Mouse (Mus musculus) hindbrain, embryonic 11.5 days (tissue): ENCODE data around the gene Cpt1a. TPM values are rescaled to one million over a fixed set of nuclear protein-coding genes. Genes with fewer than 3 reads are reported as not detected.

Source experiments
- ATAC-seq: fragments of 200-750 bp; cut with Nextera tagmentation; 2 replicates; pipeline ENCODE4 v1.8.0; 2017; ENCODE audit warnings: mild to moderate bottlenecking, moderate TSS enrichment, moderate library complexity; ENCODE audit not compliant: low FRiP score
- DNase-seq: peaks from one replicate; pipeline ENCODE4 v3.0.0-alpha.2; 2015; ENCODE audit warnings: low spot score
- H3K27ac ChIP-seq: fragments of 300-500 bp; sonication (generic); 2 replicates; pipeline ENCODE4 v1.5.1; 2014; ENCODE audit warnings: mild to moderate bottlenecking, low read depth, low read length
- H3K27me3 ChIP-seq: fragments of 300-500 bp; sonication (generic); 2 replicates; pipeline ENCODE4 v1.6.1; 2014; ENCODE audit warnings: mild to moderate bottlenecking, low read length, moderate library complexity, mixed read lengths; ENCODE audit not compliant: control insufficient read depth, insufficient read depth
- H3K36me3 ChIP-seq: fragments of 300-500 bp; sonication (generic); 2 replicates; pipeline ENCODE4 v1.6.1; 2014; ENCODE audit warnings: mild to moderate bottlenecking, low read length, moderate library complexity, mixed read lengths; ENCODE audit not compliant: control insufficient read depth, insufficient read depth
- H3K4me1 ChIP-seq: fragments of 300-500 bp; sonication (generic); replicated peaks from 2 replicates; pipeline ENCODE4 v1.6.1; 2014; ENCODE audit warnings: low read length, mixed read lengths; ENCODE audit not compliant: control insufficient read depth, insufficient read depth
- H3K4me2 ChIP-seq: fragments of 300-500 bp; sonication (generic); replicated peaks from 2 replicates; pipeline ENCODE4 v1.6.1; 2014; ENCODE audit warnings: mild to moderate bottlenecking, low read depth, low read length
- H3K4me3 ChIP-seq: fragments of 300-500 bp; sonication (generic); 2 replicates; pipeline ENCODE4 v1.5.1; 2014; ENCODE audit warnings: low read depth, low read length
- H3K9ac ChIP-seq: fragments of 300-500 bp; sonication (generic); 2 replicates; pipeline ENCODE4 v1.6.1; 2014; ENCODE audit warnings: low read depth, low read length
- H3K9me3 ChIP-seq: fragments of 300-500 bp; sonication (generic); 2 replicates; pipeline ENCODE4 v1.6.1; 2016; ENCODE audit warnings: low read length; ENCODE audit not compliant: control insufficient read depth
- WGBS: fragments of 180-500 bp; shearing (Covaris S2); extraction: QIAGEN DNeasy Blood & Tissue Kit; methylation state at CpG from one replicate; pipeline ENCODE4 v1.1.7; 2014; 5-methylcytosine and 5-hydroxymethylcytosine counted together
- polyA plus RNA-seq: library from polyadenylated mRNA; unstranded; fragments of >200 nt; fragmentation: Nextera tagmentation; extraction: Ambion mirVana; gene quantifications from 2 replicates; pipeline ENCODE4 v1.2.1, GENCODE M21; 2014

Cpt1a gene
- polyA plus RNA-seq, result 6.6 and 8.8 TPM in 2 replicates

DNA sequence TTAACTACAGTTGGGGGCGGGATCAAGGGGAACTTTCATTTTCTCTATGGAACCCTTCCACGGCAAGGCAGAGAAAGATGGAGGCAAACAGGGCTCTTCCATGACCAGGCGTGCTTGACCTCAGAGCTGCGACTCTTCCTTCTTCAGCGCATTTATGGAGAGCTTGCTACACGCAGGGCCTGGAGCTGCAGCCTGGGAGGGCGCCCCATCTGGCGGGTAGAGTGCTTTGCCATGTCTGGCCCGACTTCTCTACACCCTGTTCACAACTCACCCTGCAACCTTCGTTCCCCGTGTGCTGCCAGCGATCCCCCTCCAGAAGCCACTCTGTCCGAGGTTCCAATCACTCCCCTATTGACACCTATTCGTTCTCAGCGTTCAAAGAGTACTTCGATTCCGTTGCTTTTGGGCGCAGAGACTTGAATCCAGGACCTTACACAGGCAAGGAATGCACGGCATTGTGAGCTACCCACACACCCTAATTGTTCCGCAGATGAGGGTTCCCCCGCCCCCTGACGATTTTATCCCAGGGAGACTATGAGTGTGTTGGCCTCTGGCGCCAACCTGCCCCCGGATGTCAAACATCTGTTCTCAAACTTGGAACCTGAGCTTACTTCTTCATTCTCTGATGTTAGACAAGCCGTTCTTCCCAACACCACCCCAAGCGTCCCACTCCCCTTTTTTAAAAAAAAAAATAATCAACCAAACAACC is at the start of gene Cpt1a:
Cpt1a (plus strand) TSS at position 74 of the 709 bp plus-strand sequence.
- Histone ChIP-seq H3K9ac (peak within 1 kb of the TSS; percentile 44; the same call in 1 of the 2 replicates), H3K4me2 (peak within 1 kb of the TSS; percentile 94), H3K9me3 (no peaks in the 10 kb centered on the region), H3K4me1 (peaks cover 8% of the 10 kb centered on the region; the same call in 1 of the 2 replicates), H3K4me3 (peak within 1 kb of the TSS; percentile 41), H3K27ac (no peak within 1 kb of the TSS), H3K36me3 (no peaks in the 10 kb centered on the region), H3K27me3 (peaks cover 22% of the 10 kb centered on the region)
- DNase-seq, result peak; percentile 47
- no peak for ATAC-seq
- WGBS, result 7% methylated on average over 26 of the region's 26 CpGs

GRCm38 (mm10) chr19:3273331-3273730 is 48.8 kb upstream of the Cpt1a start:
- Histone ChIP-seq H3K4me3 (no peak overlapping the region), H3K36me3 (peaks cover 9% of the 10 kb centered on the region; the same call in 1 of the 2 replicates), H3K27ac (no peak overlapping the region), H3K4me2 (no peak overlapping the region), H3K9ac (no peak overlapping the region), H3K27me3 (no peaks in the 10 kb centered on the region), H3K4me1 (no peaks in the 10 kb centered on the region), H3K9me3 (no peaks in the 10 kb centered on the region)
- DNase-seq (no peak), ATAC-seq (no peak)
- WGBS, result 92% methylated on average over 9 of the region's 9 CpGs

DNA sequence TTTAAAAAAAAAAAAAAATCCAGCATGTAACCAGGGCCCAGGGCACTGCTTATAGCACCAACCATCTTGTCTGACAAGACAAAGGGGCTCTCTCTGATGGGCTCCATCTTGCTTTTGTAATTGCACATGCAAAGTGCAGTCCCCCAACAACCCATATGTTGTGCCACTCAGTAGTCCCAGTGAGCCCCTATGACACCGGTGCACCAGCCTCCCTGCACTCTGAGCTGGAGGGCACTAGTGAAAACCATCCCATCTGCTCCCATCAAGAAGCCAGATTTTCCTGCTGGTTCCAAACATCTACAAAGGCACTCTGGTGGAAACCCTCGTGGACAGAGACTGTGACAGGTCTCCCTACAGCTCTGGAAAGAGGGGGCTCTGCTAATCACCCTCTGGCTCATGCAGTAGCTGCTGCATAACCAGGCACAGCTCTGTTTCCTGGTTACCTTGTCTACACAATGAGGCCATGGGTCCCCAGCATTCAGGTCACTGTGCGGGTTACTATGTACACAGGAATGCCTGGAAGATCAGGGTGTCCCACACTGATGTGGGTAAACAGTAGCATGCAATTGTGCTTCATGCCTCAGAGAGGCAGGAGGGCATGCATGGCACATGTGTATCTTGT is 46.3 kb upstream of the Cpt1a start:
- Histone ChIP-seq H3K27ac (no peak overlapping the region), H3K9me3 (no peaks in the 10 kb centered on the region), H3K4me1 (no peaks in the 10 kb centered on the region), H3K27me3 (no peaks in the 10 kb centered on the region), H3K4me2 (no peak overlapping the region), H3K4me3 (no peak overlapping the region), H3K9ac (no peak overlapping the region), H3K36me3 (peaks cover 6% of the 10 kb centered on the region; the same call in 1 of the 2 replicates)
- ATAC-seq, result no peak
- no peak for DNase-seq
- 91% methylated on average over 3 of the region's 3 CpGs for WGBS

DNA sequence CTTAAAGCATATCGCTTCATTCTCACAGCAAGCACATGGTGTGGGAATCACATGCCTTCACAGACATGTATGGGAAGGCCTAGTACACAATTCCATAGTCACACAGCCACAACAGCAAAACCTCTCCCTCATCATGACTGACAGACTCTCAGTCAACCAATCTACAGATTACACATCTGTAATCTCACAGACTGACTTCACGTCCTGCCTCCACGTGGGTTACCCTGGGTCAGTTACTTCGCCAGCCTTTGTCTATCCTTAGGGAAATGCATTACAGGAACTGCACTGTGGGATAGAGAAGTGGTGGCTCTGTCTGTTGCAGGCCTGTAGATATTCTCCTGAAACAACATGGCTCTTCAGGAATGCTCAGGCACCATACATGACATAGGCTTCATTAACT is 40.2 kb upstream of the Cpt1a start:
- peak overlapping the region; percentile 88 for H3K9ac ChIP-seq
- H3K9me3 ChIP-seq, result no peaks in the 10 kb centered on the region
- H3K27me3 ChIP-seq, result no peaks in the 10 kb centered on the region
- peak overlapping the region; percentile 82 for H3K4me3 ChIP-seq
- peaks cover 6% of the 10 kb centered on the region for H3K4me1 ChIP-seq
- H3K27ac ChIP-seq, result no peak overlapping the region
- H3K36me3 ChIP-seq, result 0 out of 2 replicates have a peak, but pooled peaks cover 2% of the 10 kb centered on the region
- ATAC-seq (no peak), DNase-seq (no peak)
- peak overlapping the region; percentile 68 for H3K4me2 ChIP-seq
- WGBS, result 85% methylated on average over 4 of the region's 4 CpGs

DNA sequence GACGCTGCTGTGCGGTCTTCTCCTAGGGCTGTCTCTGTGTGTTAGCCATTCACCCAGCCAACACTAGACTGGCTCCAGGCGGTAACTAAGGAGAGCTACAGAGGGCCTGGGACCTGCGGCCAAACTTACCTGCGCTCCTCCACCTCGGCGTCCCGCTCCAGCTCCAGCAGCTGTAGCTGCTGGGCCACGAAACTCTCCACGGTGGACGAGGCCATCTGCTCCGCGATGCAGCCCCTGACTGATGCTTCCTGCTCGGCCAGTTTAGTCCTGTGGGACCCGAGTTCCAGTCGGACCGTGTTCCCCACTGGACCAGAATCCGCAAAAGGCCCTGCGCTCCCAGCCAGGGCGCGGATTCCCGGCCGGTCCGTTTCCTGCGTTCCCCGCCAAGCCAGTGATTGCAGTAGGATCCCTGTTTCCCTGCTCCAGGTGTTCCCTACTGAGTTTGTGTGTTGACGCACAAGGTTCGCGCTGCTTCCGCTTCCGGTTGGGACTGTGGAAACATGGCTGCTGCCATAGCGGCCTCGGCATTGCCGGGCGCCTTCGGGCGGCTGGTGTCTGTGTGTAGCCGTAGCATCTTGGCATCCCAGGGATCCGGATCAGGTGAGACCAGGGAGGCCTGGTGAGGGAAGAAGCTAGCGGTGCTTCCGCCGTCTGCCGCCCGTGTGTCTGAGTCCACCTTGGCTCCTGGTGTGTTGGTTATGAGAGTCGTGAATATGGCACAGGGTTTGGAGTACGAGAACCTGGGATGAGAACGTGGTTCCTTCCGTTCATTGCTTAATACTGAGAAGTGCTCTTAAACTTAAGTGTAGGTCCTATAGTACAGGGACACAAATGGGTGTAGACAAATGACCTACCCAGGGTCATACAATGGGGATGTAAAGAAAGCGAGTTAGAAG is 39.3 kb upstream of the Cpt1a start, which contains the start of the genes Mrpl21 and Ighmbp2:
Mrpl21 (plus strand) TSS at position 330 of the 896 bp plus-strand sequence.
Ighmbp2 (minus strand) TSS at position 446 of the 896 bp plus-strand sequence.
- 0 out of 2 replicates have a peak within 1 kb of the TSS, but pooled peaks have one; percentile 17 for H3K27ac ChIP-seq
- DNase-seq, result peak; percentile 90
- peak within 1 kb of the TSS; percentile 68 for H3K4me2 ChIP-seq
- H3K4me3 ChIP-seq, result peak within 1 kb of the TSS; percentile 82
- H3K27me3 ChIP-seq, result no peaks in the 10 kb centered on the region
- peaks cover 6% of the 10 kb centered on the region for H3K4me1 ChIP-seq
- H3K9me3 ChIP-seq, result no peaks in the 10 kb centered on the region
- 0 out of 2 replicates have a peak, but pooled peaks cover 2% of the 10 kb centered on the region for H3K36me3 ChIP-seq
- under 1% methylated on average over 49 of the region's 49 CpGs for WGBS
- peak within 1 kb of the TSS; percentile 88 for H3K9ac ChIP-seq
- ATAC-seq, result peak; percentile 91

DNA sequence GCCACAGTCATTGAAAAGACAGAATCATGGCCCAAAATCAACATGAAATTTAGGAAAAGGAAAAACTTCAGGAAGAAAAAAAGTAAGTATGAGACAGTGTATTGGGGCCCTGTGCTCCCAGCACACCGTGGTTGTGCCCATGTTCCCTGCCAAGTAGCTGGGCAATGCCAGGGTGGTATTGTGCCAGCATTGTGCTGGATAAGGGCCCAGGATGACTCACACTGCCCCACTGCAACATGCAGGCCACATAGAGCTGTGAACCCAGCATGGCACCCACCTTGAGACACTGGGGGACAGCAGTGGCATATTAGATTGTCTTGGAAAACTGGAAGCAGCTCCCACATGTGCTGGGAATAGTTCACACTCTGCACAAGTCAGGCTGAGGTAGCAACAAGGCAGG is 33.1 kb upstream of the Cpt1a start:
- DNase-seq (no peak), ATAC-seq (no peak)
- Histone ChIP-seq H3K4me1 (no peaks in the 10 kb centered on the region), H3K4me2 (no peak overlapping the region), H3K9ac (no peak overlapping the region), H3K4me3 (no peak overlapping the region), H3K27ac (no peak overlapping the region), H3K9me3 (no peaks in the 10 kb centered on the region), H3K36me3 (0 out of 2 replicates have a peak, but pooled peaks cover 8% of the 10 kb centered on the region), H3K27me3 (no peaks in the 10 kb centered on the region)
- 100% methylated on average over 1 of the region's 1 CpGs for WGBS

DNA sequence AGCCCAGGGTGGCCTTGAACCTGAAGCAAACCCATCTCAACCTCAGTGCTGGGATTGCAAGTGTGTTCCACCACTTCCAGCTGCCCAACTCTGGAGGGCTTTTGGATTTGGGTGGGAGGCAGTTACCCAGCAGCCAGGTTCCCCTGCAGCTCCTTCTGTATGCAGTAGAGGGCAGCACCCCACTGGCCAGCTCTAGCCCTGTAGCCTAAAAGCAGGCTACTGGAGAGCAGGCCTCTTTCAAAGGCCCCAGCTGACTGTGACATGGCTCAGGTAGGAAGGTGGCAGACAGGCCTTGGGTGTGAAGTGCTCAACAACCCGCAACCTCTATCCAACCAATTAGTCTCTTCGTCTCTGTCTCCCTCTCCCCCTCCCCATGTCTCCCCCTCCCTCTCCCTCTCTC is 30.1 kb upstream of the Cpt1a start:
- ATAC-seq (peak; percentile 64), DNase-seq (peak; percentile 73)
- Histone ChIP-seq H3K9ac (no peak overlapping the region), H3K9me3 (no peaks in the 10 kb centered on the region), H3K36me3 (0 out of 2 replicates have a peak, but pooled peaks cover 6% of the 10 kb centered on the region), H3K27ac (no peak overlapping the region), H3K4me3 (no peak overlapping the region), H3K27me3 (no peaks in the 10 kb centered on the region), H3K4me1 (no peaks in the 10 kb centered on the region), H3K4me2 (no peak overlapping the region)
- 65% methylated on average over 2 of the region's 2 CpGs for WGBS

GRCm38 (mm10) chr19:3292993-3293392 is 29.1 kb upstream of the Cpt1a start:
- ATAC-seq, result no peak
- 100% methylated on average over 1 of the region's 1 CpGs for WGBS
- Histone ChIP-seq H3K9me3 (no peaks in the 10 kb centered on the region), H3K9ac (no peak overlapping the region), H3K27ac (no peak overlapping the region), H3K27me3 (no peaks in the 10 kb centered on the region), H3K4me2 (no peak overlapping the region), H3K36me3 (0 out of 2 replicates have a peak, but pooled peaks cover 6% of the 10 kb centered on the region), H3K4me1 (no peaks in the 10 kb centered on the region), H3K4me3 (no peak overlapping the region)
- no peak for DNase-seq
